Mouse (Mus musculus) CD4-positive, CD25-positive, alpha-beta regulatory T cell, adult 4 months (primary cell): ENCODE data around the gene Kdm1b. TPM values are rescaled to one million over a fixed set of nuclear protein-coding genes. Genes with fewer than 3 reads are reported as not detected.

Experiments used
- ATAC-seq: one replicate; pipeline ENCODE4 v1.8.0; 2017
- polyA plus RNA-seq, 2 experiments: library from polyadenylated mRNA; unstranded; fragments of 100-300 nt; shearing (Covaris generic); gene quantifications; one replicate each; pipeline ENCODE4 v1.2.1; 2017

The Kdm1b gene
- polyA plus RNA-seq, 2 experiments from 2014 or later: 18.3 to 31.2 TPM

- ATAC-seq: no peak
Observed at GRCm38 (mm10) chr13:47062756-47063155, 19.5 kb downstream of the Kdm1b start.

GRCm38 (mm10) chr13:47063985-47064760 is 20.9 kb downstream of the Kdm1b start:
- ATAC-seq: no peak

- no peak for ATAC-seq
Observed at GRCm38 (mm10) chr13:47066516-47066915, 23.2 kb downstream of the Kdm1b start.

GRCm38 (mm10) chr13:47067001-47067400 is 23.7 kb downstream of the Kdm1b start:
- ATAC-seq: no peak

- ATAC-seq: no peak
Observed at GRCm38 (mm10) chr13:47070329-47071080, 27.2 kb downstream of the Kdm1b start.

- ATAC-seq: no peak
Observed at GRCm38 (mm10) chr13:47071871-47072270, 28.6 kb downstream of the Kdm1b start.

- no peak for ATAC-seq
Observed at GRCm38 (mm10) chr13:47072484-47072883, 29.2 kb downstream of the Kdm1b start.

GRCm38 (mm10) chr13:47076156-47076555 is 32.9 kb downstream of the Kdm1b start:
- no peak for ATAC-seq

GRCm38 (mm10) chr13:47077367-47077766 is 34.1 kb downstream of the Kdm1b start:
- no peak for ATAC-seq

- ATAC-seq: no peak
Observed at GRCm38 (mm10) chr13:47078799-47079198, 35.5 kb downstream of the Kdm1b start.

- ATAC-seq: no peak
Observed at GRCm38 (mm10) chr13:47080905-47081505, 37.7 kb downstream of the Kdm1b start.

- ATAC-seq: no peak
Observed at GRCm38 (mm10) chr13:47088433-47088832, 45.1 kb downstream of the Kdm1b start.

- no peak for ATAC-seq
Observed at GRCm38 (mm10) chr13:47089271-47089670, 46.0 kb downstream of the Kdm1b start.

- ATAC-seq: no peak
Observed at GRCm38 (mm10) chr13:47093791-47094190, 50.5 kb downstream of the Kdm1b start.

GRCm38 (mm10) chr13:47096591-47096990 is 53.3 kb downstream of the Kdm1b start:
- ATAC-seq: no peak

- ATAC-seq: no peak
Observed at GRCm38 (mm10) chr13:47099265-47099664, 56.0 kb downstream of the Kdm1b start.

- ATAC-seq: no peak
Observed at GRCm38 (mm10) chr13:47100587-47100986, 57.3 kb downstream of the Kdm1b start.

GRCm38 (mm10) chr13:47104146-47104545 is 60.8 kb downstream of the Kdm1b start:
- no peak for ATAC-seq

GRCm38 (mm10) chr13:47104856-47105541 is 61.7 kb downstream of the Kdm1b start:
- ATAC-seq: no peak

GRCm38 (mm10) chr13:47105711-47106579 is 62.6 kb downstream of the Kdm1b start, which contains the start of gene Dek:
TSS of gene Dek (minus strand) at chr13:47106201.
- ATAC-seq: peak; percentile 80

GRCm38 (mm10) chr13:47106580-47106888 is 63.2 kb downstream of the Kdm1b start:
- peak; percentile 32 for ATAC-seq

GRCm38 (mm10) chr13:47109239-47109638 is 65.9 kb downstream of the Kdm1b start:
- no peak for ATAC-seq
